Mouse (Mus musculus) erythroblast, embryonic 14.5 days (primary cell): ENCODE measurements around the gene Psmd8.

Source experiments
- GATA1 ChIP-seq: IDR thresholded peaks from 2 replicates; pipeline ENCODE4 v1.6.1; 2012; ENCODE audit warnings: low read length, inconsistent platforms, mixed read lengths
- TAL1 ChIP-seq: IDR thresholded peaks from 3 replicates; pipeline ENCODE4 v1.6.1; 2012; ENCODE audit warnings: low read length, inconsistent platforms, mixed read lengths

- TF ChIP-seq TAL1: no peak
- no peak for TF ChIP-seq GATA1
Measured at GRCm38 (mm10) chr7:29211415-29212198, 31.1 kb upstream of the Psmd8 start.
